Mouse (Mus musculus) E14TG2a.4 (cell line): ENCODE results near the gene Get4.

Experiments
- H3K27me3 ChIP-seq: 2 replicates; pipeline ENCODE4 v1.6.1; 2014; ENCODE audit warnings: low read length, control low read depth; ENCODE audit not compliant: insufficient read depth
- H3K36me3 ChIP-seq: 2 replicates; pipeline ENCODE4 v1.6.1; 2014; ENCODE audit warnings: low read length, control low read depth; ENCODE audit not compliant: insufficient read depth
- H3K4me1 ChIP-seq: replicated peaks from 2 replicates; pipeline ENCODE4 v1.6.1; 2014; ENCODE audit warnings: low read depth, low read length, control low read depth
- H3K4me3 ChIP-seq: replicated peaks from 2 replicates; pipeline ENCODE4 v1.5.1; 2014; ENCODE audit warnings: mild to moderate bottlenecking, low read length
- H3K9me3 ChIP-seq: 2 replicates; pipeline ENCODE4 v1.6.1; 2014; ENCODE audit warnings: low read length, control low read depth
- CTCF ChIP-seq: conservative IDR thresholded peaks from 2 replicates; pipeline ENCODE4 v1.5.1; 2014; ENCODE audit warnings: low read length
- NANOG ChIP-seq: IDR thresholded peaks from 2 replicates; pipeline ENCODE4 v1.6.1; 2014; ENCODE audit warnings: borderline replicate concordance, low read length, mixed read lengths
- POU5F1 ChIP-seq: IDR thresholded peaks from 2 replicates; pipeline ENCODE4 v1.6.1; 2014; ENCODE audit warnings: low read length, borderline replicate concordance

Get4 gene

GRCm38 (mm10) chr5:139282191-139282590, 30.1 kb downstream of the Get4 start:
- peaks cover 2% of the 10 kb centered on the region; the same call in 1 of the 2 replicates for H3K9me3 ChIP-seq
- peaks cover 70% of the 10 kb centered on the region for H3K36me3 ChIP-seq
- H3K4me3 ChIP-seq = no peak overlapping the region
- TF ChIP-seq NANOG (no peak), POU5F1 (no peak), CTCF (peak; percentile 76)
- H3K4me1 ChIP-seq = peaks cover 82% of the 10 kb centered on the region
- no peaks in the 10 kb centered on the region for H3K27me3 ChIP-seq

GRCm38 (mm10) chr5:139283460-139284180, 31.5 kb downstream of the Get4 start:
- Histone ChIP-seq H3K27me3 (no peaks in the 10 kb centered on the region), H3K4me3 (no peak overlapping the region), H3K4me1 (peaks cover 85% of the 10 kb centered on the region), H3K9me3 (peaks cover 16% of the 10 kb centered on the region), H3K36me3 (peaks cover 77% of the 10 kb centered on the region)
- TF ChIP-seq NANOG (no peak), CTCF (no peak; the same call in 1 of the 2 replicates), POU5F1 (no peak)

GRCm38 (mm10) chr5:139285383-139286067, 33.4 kb downstream of the Get4 start:
- Histone ChIP-seq H3K27me3 (no peaks in the 10 kb centered on the region), H3K36me3 (peaks cover 74% of the 10 kb centered on the region)
- TF ChIP-seq NANOG = no peak
- no peak for TF ChIP-seq CTCF
- TF ChIP-seq POU5F1 = no peak

GRCm38 (mm10) chr5:139286142-139286941, 34.2 kb downstream of the Get4 start:
- Histone ChIP-seq H3K4me3 (no peak overlapping the region; the same call in 1 of the 2 replicates), H3K9me3 (peaks cover 16% of the 10 kb centered on the region), H3K27me3 (no peaks in the 10 kb centered on the region), H3K36me3 (peaks cover 74% of the 10 kb centered on the region), H3K4me1 (peaks cover 74% of the 10 kb centered on the region)
- TF ChIP-seq NANOG = no peak
- no peak for TF ChIP-seq CTCF
- no peak for TF ChIP-seq POU5F1

More at GRCm38 (mm10) chr5:139285383-139286067, 33.4 kb downstream of the Get4 start:
- H3K4me3 ChIP-seq = no peak overlapping the region; the same call in 1 of the 2 replicates
- H3K4me1 ChIP-seq = peaks cover 74% of the 10 kb centered on the region
- H3K9me3 ChIP-seq = peaks cover 16% of the 10 kb centered on the region

GRCm38 (mm10) chr5:139287099-139287498, 35.0 kb downstream of the Get4 start:
- no peaks in the 10 kb centered on the region for H3K27me3 ChIP-seq
- peaks cover 75% of the 10 kb centered on the region for H3K4me1 ChIP-seq
- peaks cover 16% of the 10 kb centered on the region for H3K9me3 ChIP-seq
- TF ChIP-seq POU5F1 (no peak), CTCF (no peak), NANOG (no peak)
- peaks cover 79% of the 10 kb centered on the region for H3K36me3 ChIP-seq
- H3K4me3 ChIP-seq = no peak overlapping the region

GRCm38 (mm10) chr5:139287787-139288186, 35.7 kb downstream of the Get4 start:
- peaks cover 16% of the 10 kb centered on the region for H3K9me3 ChIP-seq
- H3K36me3 ChIP-seq = peaks cover 78% of the 10 kb centered on the region
- no peak for TF ChIP-seq POU5F1
- TF ChIP-seq CTCF = no peak
- TF ChIP-seq NANOG = no peak

GRCm38 (mm10) chr5:139288591-139288990, 36.5 kb downstream of the Get4 start:
- H3K27me3 ChIP-seq = no peaks in the 10 kb centered on the region
- peaks cover 16% of the 10 kb centered on the region for H3K9me3 ChIP-seq
- peaks cover 84% of the 10 kb centered on the region for H3K36me3 ChIP-seq
- H3K4me1 ChIP-seq = peaks cover 76% of the 10 kb centered on the region
- TF ChIP-seq NANOG = no peak
- no peak for TF ChIP-seq CTCF
- TF ChIP-seq POU5F1 = no peak
- no peak overlapping the region for H3K4me3 ChIP-seq

More at GRCm38 (mm10) chr5:139287787-139288186, 35.7 kb downstream of the Get4 start:
- Histone ChIP-seq H3K4me1 (peaks cover 76% of the 10 kb centered on the region), H3K4me3 (no peak overlapping the region), H3K27me3 (no peaks in the 10 kb centered on the region)

GRCm38 (mm10) chr5:139290467-139291259, 38.5 kb downstream of the Get4 start:
- Histone ChIP-seq H3K9me3 (peaks cover 25% of the 10 kb centered on the region), H3K27me3 (no peaks in the 10 kb centered on the region), H3K36me3 (peaks cover 89% of the 10 kb centered on the region), H3K4me1 (peaks cover 57% of the 10 kb centered on the region), H3K4me3 (no peak overlapping the region)
- no peak for TF ChIP-seq POU5F1
- TF ChIP-seq CTCF = no peak
- TF ChIP-seq NANOG = no peak
